Mouse (Mus musculus) MEL (cell line): Measurements from ENCODE around the gene Pacsin1. TPM values are rescaled to one million over a fixed set of nuclear protein-coding genes. Genes with fewer than 3 reads are reported as not detected.

Source experiments
- DNase-seq: peaks from one replicate; pipeline ENCODE4 v3.0.0; 2011; ENCODE audit warnings: low read depth, low spot score
- H3K27ac ChIP-seq: 2 replicates; pipeline ENCODE4 v1.5.1; 2012; ENCODE audit warnings: low read depth, mild to moderate bottlenecking, control low read depth, low read length, moderate library complexity; ENCODE audit not compliant: control insufficient read depth
- H3K27me3 ChIP-seq, 2 experiments: fragments of 150-350 bp in 1 of 2; sonication (generic) in 1 of 2; 2 replicates each; pipeline ENCODE4 v1.6.1; 2012; ENCODE audit warnings: low read length in 2 of 2, mild to moderate bottlenecking in 2 of 2, improper control_type of control experiment in 1 of 2, moderate library complexity in 1 of 2; ENCODE audit not compliant: insufficient read depth in 2 of 2, control insufficient read depth in 1 of 2
- H3K36me3 ChIP-seq, 2 experiments: 2 replicates each; pipeline ENCODE4 v1.6.1; 2012 to 2014; ENCODE audit warnings: low read length in 2 of 2, improper control_type of control experiment in 1 of 2, inconsistent platforms in 1 of 2, mild to moderate bottlenecking in 1 of 2; ENCODE audit not compliant: insufficient read depth in 2 of 2, control insufficient read depth in 1 of 2
- H3K4me1 ChIP-seq, 2 experiments: fragments of 150-350 bp in 1 of 2; sonication (generic) in 1 of 2; 2 replicates each; pipeline ENCODE4 v1.6.1; 2012; ENCODE audit warnings: low read length in 2 of 2, improper control_type of control experiment in 1 of 2, mild to moderate bottlenecking in 1 of 2; ENCODE audit not compliant: insufficient read depth in 2 of 2, control insufficient read depth in 1 of 2
- H3K4me3 ChIP-seq, 2 experiments: fragments of 150-350 bp in 1 of 2; sonication (generic) in 1 of 2; 2 replicates each; pipeline ENCODE4 v1.5.1; 2012; ENCODE audit warnings: low read depth in 2 of 2, low read length in 2 of 2, mild to moderate bottlenecking in 2 of 2, moderate library complexity in 2 of 2, control low read depth in 1 of 2, improper control_type of control experiment in 1 of 2; ENCODE audit not compliant: control insufficient read depth in 1 of 2, insufficient read depth in 1 of 2
- H3K79me2 ChIP-seq: 2 replicates; pipeline ENCODE4 v1.6.1; 2012; ENCODE audit warnings: mild to moderate bottlenecking, low read length, moderate library complexity; ENCODE audit not compliant: control insufficient read depth, poor library complexity, insufficient read depth
- H3K9ac ChIP-seq: 2 replicates; pipeline ENCODE4 v1.6.1; 2012; ENCODE audit warnings: low read depth, mild to moderate bottlenecking, control low read depth, low read length, moderate library complexity; ENCODE audit not compliant: control insufficient read depth, poor library complexity, severe bottlenecking
- H3K9me3 ChIP-seq: fragments of 150-350 bp; sonication (generic); replicated peaks from 2 replicates; pipeline ENCODE4 v1.6.1; 2012; ENCODE audit warnings: mild to moderate bottlenecking, low read length, improper control_type of control experiment, moderate library complexity; ENCODE audit not compliant: insufficient read depth
- BHLHE40 ChIP-seq: IDR thresholded peaks from 2 replicates; pipeline ENCODE4 v1.6.1; 2012; ENCODE audit warnings: low read depth, mild to moderate bottlenecking, inconsistent platforms, low read length, improper control_type of control experiment, borderline replicate concordance
- CHD2 ChIP-seq: IDR thresholded peaks from 2 replicates; pipeline ENCODE4 v1.6.1; 2011; ENCODE audit warnings: low read length, improper control_type of control experiment
- CTCF ChIP-seq, 3 experiments: IDR thresholded peaks in 2 of 3; conservative IDR thresholded peaks in 1 of 3; 2 replicates each; pipeline ENCODE4 v1.5.1; 2011 to 2012; ENCODE audit warnings: low read length in 3 of 3, low read depth in 2 of 3, mild to moderate bottlenecking in 2 of 3, improper control_type of control experiment in 1 of 3, inconsistent platforms in 1 of 3, mixed read lengths in 1 of 3, moderate library complexity in 1 of 3; ENCODE audit not compliant: control insufficient read depth in 1 of 3, insufficient read depth in 1 of 3, poor library complexity in 1 of 3, severe bottlenecking in 1 of 3
- EP300 ChIP-seq, 2 experiments: IDR thresholded peaks; 2 replicates each; pipeline ENCODE4 v1.6.1; 2011; ENCODE audit warnings: improper control_type of control experiment in 2 of 2, low read length in 2 of 2, low read depth in 1 of 2, mild to moderate bottlenecking in 1 of 2
- HCFC1 ChIP-seq: IDR thresholded peaks from 2 replicates; pipeline ENCODE4 v1.6.1; 2012; ENCODE audit warnings: low read depth, mild to moderate bottlenecking, inconsistent platforms, low read length, improper control_type of control experiment, moderate library complexity
- KAT2A ChIP-seq: conservative IDR thresholded peaks from 2 replicates; pipeline ENCODE4 v1.6.1; 2012; ENCODE audit warnings: low read depth, low read length, improper control_type of control experiment, inconsistent platforms
- MAX ChIP-seq: IDR thresholded peaks from 2 replicates; pipeline ENCODE4 v1.6.1; 2011; ENCODE audit warnings: low read length, improper control_type of control experiment
- MAZ ChIP-seq: IDR thresholded peaks from 2 replicates; pipeline ENCODE4 v1.6.1; 2012; ENCODE audit warnings: low read depth, mild to moderate bottlenecking, inconsistent platforms, low read length, improper control_type of control experiment
- MEF2A ChIP-seq: IDR thresholded peaks from 2 replicates; pipeline ENCODE4 v1.6.1; 2014; ENCODE audit warnings: low read depth, mild to moderate bottlenecking, inconsistent platforms, low read length, improper control_type of control experiment; ENCODE audit not compliant: poor library complexity, insufficient replicate concordance, severe bottlenecking; ENCODE audit errors: extremely low read depth
- MYB ChIP-seq: IDR thresholded peaks from 2 replicates; pipeline ENCODE4 v1.6.1; 2011; ENCODE audit warnings: mild to moderate bottlenecking, low read depth, low read length, improper control_type of control experiment
- RAD21 ChIP-seq: IDR thresholded peaks from 2 replicates; pipeline ENCODE4 v1.6.1; 2011; ENCODE audit warnings: mild to moderate bottlenecking, low read depth, low read length, improper control_type of control experiment
- SIN3A ChIP-seq: IDR thresholded peaks from 2 replicates; pipeline ENCODE4 v1.6.1; 2012; ENCODE audit warnings: low read length, improper control_type of control experiment, inconsistent platforms
- SMC3 ChIP-seq: IDR thresholded peaks from 2 replicates; pipeline ENCODE4 v1.6.1; 2011; ENCODE audit warnings: low read depth, low read length, improper control_type of control experiment
- USF2 ChIP-seq, 2 experiments: IDR thresholded peaks; 2 replicates each; pipeline ENCODE4 v1.6.1; 2011 to 2012; ENCODE audit warnings: improper control_type of control experiment in 2 of 2, low read length in 2 of 2, borderline replicate concordance in 1 of 2, inconsistent platforms in 1 of 2, low read depth in 1 of 2, mild to moderate bottlenecking in 1 of 2; ENCODE audit not compliant: insufficient read depth in 1 of 2
- ZC3H11A ChIP-seq: IDR thresholded peaks from 2 replicates; pipeline ENCODE4 v1.6.1; 2012; ENCODE audit warnings: low read depth, mild to moderate bottlenecking, inconsistent platforms, low read length, improper control_type of control experiment
- ZNF384 ChIP-seq: IDR thresholded peaks from 2 replicates; pipeline ENCODE4 v1.6.1; 2012; ENCODE audit warnings: low read depth, mild to moderate bottlenecking, inconsistent platforms, low read length, improper control_type of control experiment
- polyA plus RNA-seq, 2 experiments: library from polyadenylated mRNA; stranded (reverse) in 1 of 2; unstranded in 1 of 2; fragments of >175 nt in 1 of 2; fragments of >200 nt in 1 of 2; gene quantifications; 2 replicates each; pipeline versions ENCODE4 v1.2.1 to v1.2.4; 2012; ENCODE audit warnings: low replicate concordance in 2 of 2, low read depth in 1 of 2; ENCODE audit not compliant: insufficient read length in 2 of 2, insufficient read depth in 1 of 2, missing spikeins in 1 of 2
- total RNA-seq: library from RNA; depleted of rRNA; stranded (reverse); fragments of 300-350 nt; gene quantifications from 2 replicates; pipeline ENCODE4 v1.2.3, GENCODE M21; 2012

Pacsin1 gene
- total and polyA plus RNA-seq, 3 experiments, result 0.17 TPM; not detected in 2

DNA sequence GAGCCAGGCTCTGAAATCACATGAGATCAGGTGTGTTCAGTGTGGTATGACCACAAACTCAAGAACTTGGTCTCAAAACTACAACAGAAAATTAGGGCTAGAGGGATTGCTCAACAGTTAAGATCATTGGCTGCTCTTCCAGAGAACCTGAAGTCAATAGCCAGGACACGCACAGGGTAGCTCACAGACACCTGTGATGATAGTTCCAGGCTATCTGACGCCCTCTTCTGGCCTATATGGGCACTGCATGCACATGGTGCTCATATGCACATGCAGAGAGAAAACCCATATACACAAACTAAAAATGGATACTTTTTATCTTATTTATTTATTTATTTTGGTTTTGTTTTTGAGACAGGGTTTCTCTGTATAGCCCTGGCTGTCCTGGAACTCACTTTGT is 10.7 kb upstream of the Pacsin1 start:
- Histone ChIP-seq H3K9me3 (no peaks in the 10 kb centered on the region), H3K4me3 (no peak overlapping the region), H3K4me1 (peaks cover 3 to 5% of the 10 kb centered on the region in 2 experiments; a peak in 1 of 4 replicates), H3K36me3 (no peaks in the 10 kb centered on the region), H3K27ac (no peak overlapping the region), H3K79me2 (no peaks in the 10 kb centered on the region), H3K27me3 (no peaks in the 10 kb centered on the region), H3K9ac (no peak overlapping the region)
- peak; percentile 34 for DNase-seq
- no peak for TF ChIP-seq BHLHE40
- TF ChIP-seq RAD21, result no peak
- no peak for TF ChIP-seq KAT2A
- peak; percentile 22; the same call in 1 of the 2 replicates for TF ChIP-seq SMC3
- TF ChIP-seq CHD2, result no peak
- TF ChIP-seq MAX, result no peak
- no peak for TF ChIP-seq HCFC1
- TF ChIP-seq MAZ, result no peak
- TF ChIP-seq EP300 (IDR thresholded peaks at IDR 0.05; ENCODE audit: low read depth in 1 of 2, low read length in 2 of 2), result no peak
- TF ChIP-seq CTCF (IDR thresholded peaks at IDR 0.05 in 2 of 3, conservative IDR thresholded peaks at IDR 0.05 in 1 of 3; ENCODE audit: control insufficient read depth in 1 of 3, insufficient read depth in 1 of 3, low read depth in 2 of 3, low read length in 3 of 3, poor library complexity in 1 of 3, severe bottlenecking in 1 of 3), result peak; percentile 39 to 56 (median 41)

DNA sequence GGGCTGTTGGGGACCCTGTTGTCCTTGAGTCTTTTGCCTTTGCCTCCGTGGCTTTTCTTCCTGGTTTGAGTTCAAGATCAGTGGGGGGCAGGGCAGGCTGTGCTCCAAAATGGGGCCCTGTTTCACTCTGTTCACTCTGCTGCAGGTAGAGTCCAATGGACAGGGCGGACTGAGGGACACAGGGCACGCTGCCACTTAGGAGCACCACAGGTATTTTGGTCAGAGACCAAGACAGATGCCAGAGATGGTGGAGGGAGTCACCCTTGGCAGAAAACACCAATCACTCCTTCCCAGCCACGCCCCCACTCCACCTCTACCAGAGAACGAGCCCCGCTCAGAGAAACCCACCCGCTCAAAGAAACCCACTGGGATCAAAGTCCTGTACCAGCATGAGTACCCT is 9.5 kb upstream of the Pacsin1 start:
- H3K36me3 ChIP-seq, result no peaks in the 10 kb centered on the region
- H3K9ac ChIP-seq, result no peak overlapping the region
- H3K27me3 ChIP-seq, result no peaks in the 10 kb centered on the region
- H3K4me1 ChIP-seq, result peaks cover 3 to 5% of the 10 kb centered on the region in 2 experiments; a peak in 1 of 4 replicates
- no peak overlapping the region for H3K4me3 ChIP-seq
- no peak for DNase-seq
- TF ChIP-seq ZC3H11A, result no peak
- H3K27ac ChIP-seq, result no peak overlapping the region
- no peaks in the 10 kb centered on the region for H3K9me3 ChIP-seq
- no peaks in the 10 kb centered on the region for H3K79me2 ChIP-seq

DNA sequence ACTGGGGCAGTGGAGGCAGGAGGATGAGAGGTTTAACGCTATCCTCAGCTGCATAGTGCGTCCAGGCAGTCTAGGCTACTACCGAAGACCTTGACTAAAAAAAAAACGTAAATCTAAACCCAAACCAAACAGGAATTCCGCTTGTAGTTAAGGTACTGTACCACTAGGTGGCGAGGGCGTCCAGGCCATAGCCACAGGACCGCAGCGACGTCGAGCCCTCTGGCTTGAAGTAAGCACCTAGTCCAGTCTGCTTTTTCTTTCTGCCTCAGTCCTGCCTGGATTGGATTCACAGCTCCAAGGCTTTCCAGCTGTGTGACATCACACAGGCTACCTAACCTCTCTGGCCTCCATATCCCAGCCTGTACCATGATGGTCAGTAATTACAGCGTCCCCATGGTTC is 5.1 kb upstream of the Pacsin1 start:
- H3K9ac ChIP-seq, result no peak overlapping the region
- peaks cover 0 to 6% of the 10 kb centered on the region in 2 experiments; a peak in 2 of 4 replicates for H3K36me3 ChIP-seq
- no peak overlapping the region for H3K27ac ChIP-seq
- no peaks in the 10 kb centered on the region for H3K9me3 ChIP-seq
- TF ChIP-seq MAX (no peak), ZNF384 (peak; percentile 78), USF2 (IDR thresholded peaks at IDR 0.05; ENCODE audit: borderline replicate concordance in 1 of 2, insufficient read depth in 1 of 2, low read depth in 1 of 2, low read length in 2 of 2) (no peak), SIN3A (0 out of 2 replicates have a peak, but pooled peaks have one; percentile 24), ZC3H11A (peak; percentile 79), MYB (no peak), CTCF (IDR thresholded peaks at IDR 0.05 in 2 of 3, conservative IDR thresholded peaks at IDR 0.05 in 1 of 3; ENCODE audit: control insufficient read depth in 1 of 3, insufficient read depth in 1 of 3, low read depth in 2 of 3, low read length in 3 of 3, poor library complexity in 1 of 3, severe bottlenecking in 1 of 3) (peak; percentile 86 to 91 (median 89)), RAD21 (peak; percentile 88), SMC3 (peak; percentile 85), MEF2A (no peak)
- TF ChIP-seq, all 39 proteins: peak for 6
- Histone ChIP-seq H3K4me1 (peaks cover 0 to 14% of the 10 kb centered on the region in 2 experiments; a peak in 2 of 4 replicates), H3K27me3 (no peaks in the 10 kb centered on the region), H3K79me2 (no peaks in the 10 kb centered on the region), H3K4me3 (no peak overlapping the region)
- peak; percentile 87 for DNase-seq
